Mouse (Mus musculus) heart, adult 2 months (tissue): ENCODE data around the gene Smok3b.

Experiments
- CTCF ChIP-seq: fragments of 200-600 bp; IDR thresholded peaks from 2 replicates; pipeline ENCODE4 v1.8.1; 2022; ENCODE audit warnings: antibody characterized with exemption, mild to moderate bottlenecking, moderate library complexity
- EP300 ChIP-seq: fragments of 200-500 bp; IDR thresholded peaks from 2 replicates; pipeline ENCODE4 v1.6.1; 2011; ENCODE audit warnings: low read depth, low read length, control low read depth; ENCODE audit not compliant: insufficient read depth
- POLR2A ChIP-seq: fragments of 200-500 bp; IDR thresholded peaks from 2 replicates; pipeline ENCODE4 v1.6.1; 2011; ENCODE audit warnings: mild to moderate bottlenecking, low read depth, low read length, control low read depth; ENCODE audit not compliant: insufficient read depth

- TF ChIP-seq POLR2A = no peak
- TF ChIP-seq CTCF = no peak
- TF ChIP-seq EP300 = no peak
Observed at GRCm38 (mm10) chr5:138090737-138091136, 69.5 kb downstream of the Smok3b start.
